Mouse (Mus musculus) lung, postnatal 0 days (tissue): ENCODE measurements around the gene Gnao1. TPM values are rescaled to one million over a fixed set of nuclear protein-coding genes. Genes with fewer than 3 reads are reported as not detected.

ENCODE experiments used
- ATAC-seq: fragments of 200-750 bp; cut with Nextera tagmentation; 2 replicates; pipeline ENCODE4 v1.8.0; 2017; ENCODE audit warnings: moderate library complexity
- DNase-seq: peaks from one replicate; pipeline ENCODE4 v3.0.0-alpha.2; 2016; ENCODE audit warnings: low spot score
- H3K27ac ChIP-seq: fragments of 300-500 bp; sonication (generic); 2 replicates; pipeline ENCODE4 v1.5.1; 2014; ENCODE audit warnings: antibody characterized with exemption, mild to moderate bottlenecking, low read length, mixed read lengths
- H3K27me3 ChIP-seq: fragments of 300-500 bp; sonication (generic); replicated peaks from 2 replicates; pipeline ENCODE4 v1.6.1; 2014; ENCODE audit warnings: low read length, mixed read lengths; ENCODE audit not compliant: insufficient read depth
- H3K36me3 ChIP-seq: fragments of 300-500 bp; sonication (generic); 2 replicates; pipeline ENCODE4 v1.6.1; 2014; ENCODE audit warnings: low read length, mixed read lengths; ENCODE audit not compliant: insufficient read depth
- H3K4me1 ChIP-seq: fragments of 300-500 bp; sonication (generic); 2 replicates; pipeline ENCODE4 v1.6.1; 2014; ENCODE audit warnings: antibody characterized with exemption, low read depth, low read length, mixed read lengths; ENCODE audit not compliant: insufficient read depth
- H3K4me2 ChIP-seq: fragments of 300-500 bp; sonication (generic); replicated peaks from 2 replicates; pipeline ENCODE4 v1.6.1; 2014; ENCODE audit warnings: low read depth, mild to moderate bottlenecking, low read length, moderate library complexity, mixed read lengths
- H3K4me3 ChIP-seq: fragments of 300-500 bp; sonication (generic); 2 replicates; pipeline ENCODE4 v1.5.1; 2014; ENCODE audit warnings: low read depth, low read length
- H3K9ac ChIP-seq: fragments of 300-500 bp; sonication (generic); replicated peaks from 2 replicates; pipeline ENCODE4 v1.6.1; 2014; ENCODE audit warnings: low read depth, mild to moderate bottlenecking
- H3K9me3 ChIP-seq: fragments of 300-500 bp; sonication (generic); 2 replicates; pipeline ENCODE4 v1.6.1; 2016; ENCODE audit warnings: low read length, mixed read lengths
- CTCF ChIP-seq: IDR thresholded peaks from 2 replicates; pipeline ENCODE4 v1.5.1; 2016; ENCODE audit warnings: antibody characterized with exemption, mild to moderate bottlenecking
- EP300 ChIP-seq: IDR thresholded peaks from 2 replicates; pipeline ENCODE4 v1.6.1; 2016; ENCODE audit warnings: antibody characterized with exemption, mild to moderate bottlenecking, control low read depth
- WGBS: fragments of 180-500 bp; shearing (Covaris S2); extraction: QIAGEN DNeasy Blood & Tissue Kit; methylation state at CpG from one replicate; pipeline ENCODE4 v1.1.7; 2014; 5-methylcytosine and 5-hydroxymethylcytosine counted together
- polyA plus RNA-seq: library from polyadenylated mRNA; unstranded; fragments of >200 nt; fragmentation: Nextera tagmentation; extraction: Ambion mirVana; gene quantifications from 2 replicates; pipeline ENCODE4 v1.2.1, GENCODE M21; 2015

The Gnao1 gene
- polyA plus RNA-seq, 1 experiment from 2014 or later = 5.9 TPM

DNA sequence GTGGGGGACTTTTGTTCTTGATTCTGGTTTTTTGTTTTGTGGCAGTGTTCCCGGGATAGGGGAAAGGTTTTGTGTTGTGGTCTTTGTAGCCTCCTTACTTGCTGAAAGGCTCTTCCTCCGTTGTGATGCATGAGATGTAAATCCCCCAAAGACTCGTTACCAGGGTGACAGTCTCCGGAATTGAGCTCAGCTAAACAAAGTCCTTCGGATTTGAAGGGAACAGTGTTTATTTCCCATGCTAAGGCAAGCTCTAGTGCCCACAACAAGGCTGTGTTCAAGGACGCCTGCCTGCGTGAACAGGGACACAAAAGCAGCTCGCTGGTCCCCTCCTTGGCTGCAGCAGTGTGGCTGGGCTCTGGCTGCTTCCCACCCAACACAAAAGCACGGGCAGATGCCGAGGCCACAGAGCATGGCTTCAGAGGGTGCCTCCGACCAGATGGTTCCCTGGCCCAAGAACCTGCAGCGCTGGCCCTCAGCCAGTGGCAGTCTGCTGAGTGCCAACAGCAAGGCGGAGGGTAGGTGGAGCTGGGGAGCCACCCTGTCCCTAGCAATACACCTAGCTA lies 108.2 kb downstream of the Gnao1 start:
- Histone ChIP-seq H3K9ac (no peak overlapping the region), H3K27ac (no peak overlapping the region), H3K4me3 (no peak overlapping the region), H3K4me1 (no peaks in the 10 kb centered on the region), H3K9me3 (no peaks in the 10 kb centered on the region), H3K27me3 (no peaks in the 10 kb centered on the region), H3K4me2 (no peak overlapping the region), H3K36me3 (no peaks in the 10 kb centered on the region)
- TF ChIP-seq EP300 = no peak
- peak; percentile 11; the same call in 1 of the 2 replicates for TF ChIP-seq CTCF
- DNase-seq = no peak
- ATAC-seq = no peak; the same call in 1 of the 2 replicates
- 34% methylated on average over 13 of the region's 13 CpGs for WGBS

DNA sequence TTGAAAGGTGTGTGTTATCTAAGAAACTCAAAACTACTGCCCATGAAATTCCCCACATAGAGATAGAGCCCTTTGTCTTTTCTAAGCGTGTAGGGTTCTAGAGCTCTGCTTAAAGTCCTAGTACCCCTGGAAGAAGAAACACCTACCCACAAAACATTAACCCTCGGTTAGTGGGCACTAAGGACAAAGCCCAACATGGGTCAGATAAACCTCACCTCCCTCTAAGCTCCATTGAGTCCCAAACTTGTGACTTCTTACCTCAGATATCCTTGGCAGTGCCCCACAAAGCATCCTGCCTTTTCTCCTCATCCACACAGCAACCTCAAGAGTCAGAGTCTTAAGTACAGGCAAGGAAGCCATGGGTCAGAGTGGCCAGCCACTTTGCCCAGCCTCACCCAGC lies 108.8 kb downstream of the Gnao1 start:
- Histone ChIP-seq H3K4me2 (no peak overlapping the region), H3K36me3 (no peaks in the 10 kb centered on the region), H3K27me3 (no peaks in the 10 kb centered on the region), H3K9me3 (no peaks in the 10 kb centered on the region), H3K27ac (no peak overlapping the region), H3K4me3 (no peak overlapping the region), H3K4me1 (no peaks in the 10 kb centered on the region), H3K9ac (no peak overlapping the region)
- no peak for DNase-seq
- no peak for TF ChIP-seq CTCF
- no peak for TF ChIP-seq EP300
- no peak for ATAC-seq
- 89% methylated on average over 2 of the region's 2 CpGs for WGBS

DNA sequence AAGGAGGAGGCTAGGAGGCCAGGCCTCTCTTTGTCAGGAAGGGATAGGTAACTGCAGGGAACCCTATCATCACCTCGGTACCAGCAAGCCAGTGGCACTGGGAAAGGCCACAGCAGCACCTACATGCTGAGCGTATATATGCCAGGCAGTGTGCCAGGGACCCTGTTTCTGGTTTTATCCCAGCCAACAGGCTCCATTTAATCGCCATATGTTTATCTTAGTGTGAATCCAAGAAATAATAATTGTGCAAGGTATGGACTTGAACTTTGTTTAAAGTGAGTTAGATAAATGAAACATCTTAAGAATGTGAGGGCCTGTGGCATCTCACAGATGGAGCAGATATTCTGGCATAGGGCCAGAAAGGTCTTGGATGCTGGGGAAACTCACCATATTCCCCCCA lies 109.7 kb downstream of the Gnao1 start:
- TF ChIP-seq CTCF (no peak), EP300 (no peak)
- no peak overlapping the region for H3K4me3 ChIP-seq
- DNase-seq (no peak), ATAC-seq (no peak)
- no peaks in the 10 kb centered on the region for H3K9me3 ChIP-seq
- H3K27me3 ChIP-seq = no peaks in the 10 kb centered on the region
- no peak overlapping the region for H3K27ac ChIP-seq
- 51% methylated on average over 3 of the region's 3 CpGs for WGBS
- H3K36me3 ChIP-seq = no peaks in the 10 kb centered on the region
- no peaks in the 10 kb centered on the region for H3K4me1 ChIP-seq
- H3K9ac ChIP-seq = no peak overlapping the region
- H3K4me2 ChIP-seq = no peak overlapping the region

DNA sequence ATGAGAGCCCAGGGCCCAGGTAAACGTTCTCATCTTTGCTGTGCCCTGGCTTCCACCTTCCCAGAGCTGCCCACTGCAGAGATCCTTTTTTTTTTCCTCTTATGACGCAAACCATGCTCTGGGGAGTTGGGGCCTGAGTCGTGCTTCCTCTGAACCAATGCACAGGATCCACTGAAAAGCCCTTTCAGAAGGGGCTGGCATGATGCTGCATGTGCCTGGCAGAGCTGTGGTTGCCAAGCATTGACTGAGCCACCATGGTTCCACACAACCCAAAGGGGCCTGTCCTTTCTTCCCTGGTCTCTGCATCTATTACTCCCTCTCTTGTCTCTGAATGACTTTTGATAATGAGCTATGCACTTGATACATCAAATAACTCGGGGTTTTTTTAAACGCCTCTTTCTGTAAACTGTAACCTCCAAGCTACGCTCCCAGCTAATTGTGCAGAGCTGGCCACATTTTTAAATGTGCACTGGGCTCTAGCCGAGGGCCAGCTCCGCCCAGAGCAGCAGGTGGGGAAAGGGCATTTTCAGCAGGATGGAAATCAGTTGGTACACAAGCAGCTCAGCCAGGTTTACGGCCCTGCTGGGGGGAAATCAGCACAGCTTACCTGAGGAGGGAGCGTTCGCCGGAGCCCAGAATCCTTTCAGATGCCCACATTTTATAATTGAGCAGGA lies 110.3 kb downstream of the Gnao1 start:
- TF ChIP-seq EP300 = no peak
- TF ChIP-seq CTCF = no peak
- Histone ChIP-seq H3K27me3 (no peaks in the 10 kb centered on the region), H3K27ac (no peak overlapping the region), H3K9ac (no peak overlapping the region), H3K4me2 (no peak overlapping the region), H3K36me3 (no peaks in the 10 kb centered on the region), H3K4me1 (no peaks in the 10 kb centered on the region), H3K9me3 (no peaks in the 10 kb centered on the region), H3K4me3 (no peak overlapping the region)
- WGBS = 59% methylated on average over 12 of the region's 12 CpGs
- DNase-seq = no peak
- ATAC-seq = no peak

DNA sequence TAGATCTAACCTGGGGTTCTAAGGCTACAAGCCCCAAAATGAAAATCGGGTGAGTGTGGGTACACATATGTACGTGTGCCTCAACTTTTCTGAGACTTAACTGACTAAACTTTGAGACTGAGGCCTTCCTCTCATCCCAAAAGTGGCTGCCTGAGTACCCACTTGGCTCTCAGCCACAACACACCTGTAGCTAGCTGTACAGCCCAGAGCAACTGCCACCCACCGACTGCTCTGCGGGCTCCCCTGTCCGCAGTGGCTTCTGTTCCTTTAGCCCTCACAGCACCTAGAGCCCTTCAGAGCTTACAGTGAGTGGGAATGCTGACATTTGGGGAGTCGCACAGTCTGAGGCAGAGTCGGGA lies 110.8 kb downstream of the Gnao1 start:
- no peak for TF ChIP-seq CTCF
- no peak for TF ChIP-seq EP300
- DNase-seq = no peak
- Histone ChIP-seq H3K27me3 (no peaks in the 10 kb centered on the region), H3K27ac (no peak overlapping the region), H3K4me1 (no peaks in the 10 kb centered on the region), H3K36me3 (no peaks in the 10 kb centered on the region), H3K9me3 (no peaks in the 10 kb centered on the region), H3K9ac (no peak overlapping the region), H3K4me3 (no peak overlapping the region), H3K4me2 (no peak overlapping the region)
- ATAC-seq = no peak
- 70% methylated on average over 7 of the region's 7 CpGs for whole genome bisulfite sequencing

DNA sequence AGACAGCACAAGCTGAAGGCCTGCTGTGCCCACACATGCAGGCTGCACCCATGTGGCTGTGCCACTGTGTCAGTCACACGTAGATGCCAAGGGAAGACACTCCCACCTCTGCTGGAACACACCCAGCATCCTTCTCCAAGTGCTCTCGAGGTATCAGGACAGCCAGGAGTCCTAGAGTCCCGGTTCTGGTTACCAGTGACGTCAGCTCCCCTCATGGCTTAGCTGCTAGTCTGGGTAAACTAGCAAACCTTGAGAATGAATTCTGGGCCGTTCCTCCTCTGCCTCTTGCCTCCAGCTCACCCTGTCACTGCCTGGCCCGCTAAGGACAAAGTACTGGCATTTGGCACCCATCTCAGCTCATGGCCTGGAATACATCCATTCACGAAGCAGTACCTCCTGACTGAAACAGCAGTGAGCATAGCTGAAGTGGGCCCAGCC lies 114.2 kb downstream of the Gnao1 start:
- TF ChIP-seq EP300 = no peak
- no peak for TF ChIP-seq CTCF
- no peak overlapping the region for H3K4me2 ChIP-seq
- H3K36me3 ChIP-seq = no peaks in the 10 kb centered on the region
- no peak overlapping the region for H3K4me3 ChIP-seq
- H3K9me3 ChIP-seq = no peaks in the 10 kb centered on the region
- no peak for ATAC-seq
- 25% methylated on average over 7 of the region's 7 CpGs for WGBS
- DNase-seq = no peak
- H3K4me1 ChIP-seq = no peaks in the 10 kb centered on the region
- no peaks in the 10 kb centered on the region for H3K27me3 ChIP-seq
- no peak overlapping the region for H3K9ac ChIP-seq
- no peak overlapping the region for H3K27ac ChIP-seq
